Mouse (Mus musculus) E14TG2a.4 (cell line): ENCODE data around the gene Efcab10.

Source experiments
- H3K27me3 ChIP-seq: 2 replicates; pipeline ENCODE4 v1.6.1; 2014; ENCODE audit warnings: low read length, control low read depth; ENCODE audit not compliant: insufficient read depth
- H3K36me3 ChIP-seq: 2 replicates; pipeline ENCODE4 v1.6.1; 2014; ENCODE audit warnings: low read length, control low read depth; ENCODE audit not compliant: insufficient read depth
- H3K4me1 ChIP-seq: replicated peaks from 2 replicates; pipeline ENCODE4 v1.6.1; 2014; ENCODE audit warnings: low read depth, low read length, control low read depth
- H3K4me3 ChIP-seq: replicated peaks from 2 replicates; pipeline ENCODE4 v1.5.1; 2014; ENCODE audit warnings: mild to moderate bottlenecking, low read length
- H3K9me3 ChIP-seq: 2 replicates; pipeline ENCODE4 v1.6.1; 2014; ENCODE audit warnings: low read length, control low read depth
- CTCF ChIP-seq: conservative IDR thresholded peaks from 2 replicates; pipeline ENCODE4 v1.5.1; 2014; ENCODE audit warnings: low read length
- NANOG ChIP-seq: IDR thresholded peaks from 2 replicates; pipeline ENCODE4 v1.6.1; 2014; ENCODE audit warnings: borderline replicate concordance, low read length, mixed read lengths
- POU5F1 ChIP-seq: IDR thresholded peaks from 2 replicates; pipeline ENCODE4 v1.6.1; 2014; ENCODE audit warnings: low read length, borderline replicate concordance

Efcab10 gene

GRCm38 (mm10) chr12:33360729-33361128, 33.9 kb upstream of the Efcab10 start:
- no peak overlapping the region for H3K4me3 ChIP-seq
- H3K36me3 ChIP-seq, result peaks cover 11% of the 10 kb centered on the region; the same call in 1 of the 2 replicates
- H3K9me3 ChIP-seq, result no peaks in the 10 kb centered on the region
- no peak for TF ChIP-seq NANOG
- TF ChIP-seq POU5F1, result no peak
- TF ChIP-seq CTCF, result no peak
- H3K27me3 ChIP-seq, result peaks cover 5% of the 10 kb centered on the region; the same call in 1 of the 2 replicates
- no peaks in the 10 kb centered on the region for H3K4me1 ChIP-seq

DNA sequence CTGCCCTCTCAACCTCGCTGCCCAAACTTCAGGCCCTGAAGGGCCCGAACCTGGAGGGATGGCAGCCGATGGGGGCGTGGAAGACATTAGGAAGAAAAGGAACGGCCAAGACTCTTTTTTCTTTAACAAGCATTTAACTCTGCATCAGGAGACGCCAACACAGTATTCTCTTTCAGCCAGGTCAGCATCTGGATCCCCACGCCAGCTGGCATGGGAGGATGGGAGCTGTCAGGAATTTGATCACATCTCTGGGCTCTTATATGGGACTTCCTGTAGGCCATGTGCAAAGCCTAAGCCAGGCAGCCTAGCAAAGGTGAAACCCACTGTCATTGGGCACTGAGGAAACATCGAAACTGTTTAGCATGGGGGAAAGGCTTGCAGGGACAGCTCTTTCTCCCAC, 30.1 kb upstream of the Efcab10 start:
- Histone ChIP-seq H3K4me3 (no peak overlapping the region), H3K4me1 (peaks cover 19% of the 10 kb centered on the region), H3K36me3 (0 out of 2 replicates have a peak, but pooled peaks cover under 1% of the 10 kb centered on the region), H3K9me3 (no peaks in the 10 kb centered on the region), H3K27me3 (peaks cover 22% of the 10 kb centered on the region)
- TF ChIP-seq POU5F1 (no peak), NANOG (no peak), CTCF (no peak)

DNA sequence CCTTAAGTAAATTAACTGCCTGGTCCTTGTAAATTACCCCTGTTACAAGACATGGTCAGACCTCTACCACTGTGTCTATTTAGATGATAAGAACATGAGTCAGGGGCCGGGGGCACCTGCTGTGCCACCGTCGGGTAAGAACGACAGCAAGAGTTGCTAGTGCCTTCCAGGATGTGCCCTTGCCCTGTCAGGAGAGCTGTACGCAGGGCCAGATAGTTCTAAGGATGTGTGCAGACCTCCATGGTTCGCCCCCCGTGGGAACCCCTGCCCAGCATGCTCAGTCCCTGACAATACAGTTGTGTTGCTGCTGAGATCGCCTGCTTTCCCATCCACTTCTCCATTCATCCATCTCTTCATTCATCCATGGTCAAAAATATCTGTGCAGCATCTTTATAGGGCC, 29.5 kb upstream of the Efcab10 start:
- no peak overlapping the region for H3K4me3 ChIP-seq
- TF ChIP-seq NANOG, result no peak
- TF ChIP-seq CTCF, result no peak
- TF ChIP-seq POU5F1, result no peak
- H3K27me3 ChIP-seq, result peaks cover 20% of the 10 kb centered on the region
- no peaks in the 10 kb centered on the region for H3K9me3 ChIP-seq
- no peaks in the 10 kb centered on the region for H3K36me3 ChIP-seq
- peaks cover 25% of the 10 kb centered on the region for H3K4me1 ChIP-seq

GRCm38 (mm10) chr12:33369555-33369954, 25.1 kb upstream of the Efcab10 start:
- no peaks in the 10 kb centered on the region for H3K36me3 ChIP-seq
- H3K4me1 ChIP-seq, result peaks cover 29% of the 10 kb centered on the region
- peaks cover 22% of the 10 kb centered on the region for H3K27me3 ChIP-seq
- TF ChIP-seq CTCF (no peak), POU5F1 (no peak), NANOG (no peak)
- H3K4me3 ChIP-seq, result no peak overlapping the region
- peaks cover 3% of the 10 kb centered on the region; the same call in 1 of the 2 replicates for H3K9me3 ChIP-seq

- TF ChIP-seq CTCF (peak; percentile 96), NANOG (no peak)
- Histone ChIP-seq H3K4me1 (peaks cover 54% of the 10 kb centered on the region), H3K36me3 (no peaks in the 10 kb centered on the region), H3K9me3 (no peaks in the 10 kb centered on the region), H3K4me3 (peak overlapping the region; percentile 49), H3K27me3 (0 out of 2 replicates have a peak, but pooled peaks cover 4% of the 10 kb centered on the region)
These were observed 14.8 kb upstream of the Efcab10 start for GRCm38 (mm10) chr12:33379624-33380445.

- no peaks in the 10 kb centered on the region for H3K9me3 ChIP-seq
- H3K27me3 ChIP-seq, result peaks cover 18% of the 10 kb centered on the region
- no peak for TF ChIP-seq NANOG
- peak; percentile 57 for TF ChIP-seq CTCF
- no peak overlapping the region for H3K4me3 ChIP-seq
- peaks cover 25% of the 10 kb centered on the region for H3K4me1 ChIP-seq
- no peaks in the 10 kb centered on the region for H3K36me3 ChIP-seq
These were observed 5.8 kb upstream of the Efcab10 start for GRCm38 (mm10) chr12:33388842-33389241.

- Histone ChIP-seq H3K36me3 (no peaks in the 10 kb centered on the region), H3K4me1 (peaks cover 25% of the 10 kb centered on the region), H3K9me3 (no peaks in the 10 kb centered on the region), H3K4me3 (no peak overlapping the region), H3K27me3 (peaks cover 14% of the 10 kb centered on the region)
- TF ChIP-seq NANOG (no peak), POU5F1 (no peak), CTCF (no peak)
These were observed 3.7 kb upstream of the Efcab10 start for GRCm38 (mm10) chr12:33390844-33391560.

- Histone ChIP-seq H3K4me1 (peaks cover 20% of the 10 kb centered on the region), H3K4me3 (no peak overlapping the region), H3K9me3 (no peaks in the 10 kb centered on the region), H3K27me3 (no peaks in the 10 kb centered on the region), H3K36me3 (no peaks in the 10 kb centered on the region)
- TF ChIP-seq CTCF (no peak), NANOG (no peak)
These were observed 8.6 kb downstream of the Efcab10 start for GRCm38 (mm10) chr12:33403265-33403693.
